Mouse (Mus musculus) cerebellum, adult 8-10 months (tissue): Measurements from ENCODE around the gene Dst.
A peak's percentile ranks its signal among the peaks of the same experiment; 100 is the strongest.

ENCODE experiments used
- DNase-seq: peaks from one replicate; pipeline ENCODE4 v3.0.0; 2022

Dst gene

DNA sequence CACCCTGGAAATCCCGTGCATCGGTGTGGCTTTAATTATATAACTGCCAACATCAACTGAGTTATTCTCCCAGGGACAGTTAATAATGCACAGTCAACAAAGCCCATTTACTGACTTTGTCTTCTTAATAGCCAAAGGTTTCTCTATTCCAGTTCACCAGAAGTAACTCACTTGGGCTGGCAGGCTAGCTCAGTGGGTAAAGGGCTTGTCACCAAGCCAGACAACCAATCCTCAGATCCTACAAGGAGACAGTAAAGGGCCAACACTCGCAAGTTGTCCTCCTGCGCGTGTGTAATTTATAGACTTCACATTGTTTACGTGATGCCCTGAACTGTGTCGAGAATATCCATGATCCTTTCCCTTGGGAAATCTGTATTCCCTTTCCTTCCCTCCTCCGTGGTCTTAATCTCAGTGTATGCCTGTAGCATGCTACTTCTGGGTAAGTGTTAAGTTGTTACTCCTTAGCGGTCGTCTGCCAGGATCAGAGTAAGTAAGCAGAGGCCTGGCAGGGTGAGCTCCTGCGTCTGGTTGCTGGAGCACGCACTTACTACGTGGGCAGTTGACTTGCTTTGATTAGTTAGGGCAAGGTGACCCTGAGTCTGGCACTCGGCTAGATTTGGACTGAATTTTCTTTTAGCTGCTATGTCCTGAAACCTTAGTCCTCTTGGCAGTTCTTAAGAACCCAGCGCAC lies 338.1 kb downstream of the Dst start:
- DNase-seq, result no peak

GRCm38 (mm10) chr1:34246642-34246987 lies 338.6 kb downstream of the Dst start:
- no peak for DNase-seq

DNA sequence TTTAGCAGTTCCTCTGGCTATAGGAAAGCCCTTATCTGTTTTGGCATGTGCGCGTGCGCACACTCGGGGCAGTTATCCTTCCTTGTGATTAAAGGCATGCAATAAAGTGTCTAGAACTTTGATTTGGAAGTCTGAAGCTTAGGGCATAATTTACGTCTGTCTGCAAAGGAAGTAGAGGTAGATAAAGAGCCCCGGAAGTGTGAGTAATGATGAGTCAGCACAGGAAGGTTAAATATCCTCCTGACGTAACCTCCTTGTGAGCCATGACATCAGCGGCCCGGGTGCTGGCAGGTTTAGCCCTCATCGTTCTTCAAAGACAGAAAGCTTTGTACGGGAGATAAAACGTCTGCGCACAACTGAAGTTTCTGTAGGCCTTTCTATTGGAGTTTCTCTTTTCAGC lies 343.1 kb downstream of the Dst start:
- no peak for DNase-seq

DNA sequence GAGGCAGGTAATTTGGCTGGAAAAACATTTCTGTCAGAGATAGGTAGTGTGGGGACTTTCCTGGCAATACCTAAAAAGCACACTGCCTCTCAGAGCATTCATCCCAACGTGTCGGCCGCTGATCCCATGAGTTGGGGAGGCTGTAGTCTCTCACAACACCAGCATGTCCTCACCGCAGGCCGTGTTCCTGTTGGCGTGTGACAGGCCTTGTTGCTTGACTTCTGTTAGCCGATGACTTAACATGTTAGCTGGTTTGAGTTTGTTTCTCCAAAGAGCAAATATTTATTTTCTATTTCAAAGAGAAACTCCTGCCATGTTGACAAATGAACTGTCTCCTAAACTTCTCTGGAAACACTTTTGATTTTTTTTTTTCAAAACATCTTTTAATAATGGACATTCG lies 344.2 kb downstream of the Dst start:
- DNase-seq, result no peak

DNA sequence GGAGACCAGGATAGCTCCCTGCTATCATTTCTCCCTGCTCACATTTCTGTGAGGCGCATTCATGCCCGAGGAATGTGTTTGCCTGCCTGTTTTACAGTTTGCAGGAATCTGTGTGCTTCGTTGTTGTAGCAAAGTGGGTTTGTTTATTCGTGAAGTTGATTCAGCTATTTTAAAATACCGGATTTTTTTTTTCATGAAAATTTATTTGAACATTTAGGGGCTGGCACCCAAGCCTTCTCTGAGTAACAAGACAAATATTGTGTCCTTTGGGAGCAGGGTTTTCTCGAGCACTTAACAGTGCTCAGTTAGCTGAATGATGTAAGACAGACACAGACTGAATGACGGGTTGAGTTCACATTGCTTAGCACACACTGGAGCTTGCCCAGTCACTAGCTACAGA lies 345.9 kb downstream of the Dst start:
- no peak for DNase-seq

DNA sequence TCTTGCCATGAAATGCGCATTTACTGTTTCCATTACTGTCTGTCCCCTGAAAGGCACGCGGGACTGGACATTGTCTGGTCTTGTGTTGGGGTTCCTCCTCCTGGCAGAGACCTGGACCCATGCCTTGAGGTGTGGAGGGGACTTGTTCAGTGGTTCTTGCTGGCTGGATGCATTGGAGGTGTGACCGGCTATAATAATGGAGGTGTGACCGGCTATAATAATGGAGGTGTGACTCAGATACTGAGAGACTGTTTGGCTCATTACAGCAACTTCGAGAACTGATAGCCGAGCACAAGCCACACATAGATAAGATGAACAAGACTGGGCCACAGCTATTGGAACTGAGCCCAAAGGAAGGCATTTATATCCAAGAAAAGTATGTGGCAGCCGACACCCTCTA lies 351.9 kb downstream of the Dst start:
- DNase-seq, result no peak

DNA sequence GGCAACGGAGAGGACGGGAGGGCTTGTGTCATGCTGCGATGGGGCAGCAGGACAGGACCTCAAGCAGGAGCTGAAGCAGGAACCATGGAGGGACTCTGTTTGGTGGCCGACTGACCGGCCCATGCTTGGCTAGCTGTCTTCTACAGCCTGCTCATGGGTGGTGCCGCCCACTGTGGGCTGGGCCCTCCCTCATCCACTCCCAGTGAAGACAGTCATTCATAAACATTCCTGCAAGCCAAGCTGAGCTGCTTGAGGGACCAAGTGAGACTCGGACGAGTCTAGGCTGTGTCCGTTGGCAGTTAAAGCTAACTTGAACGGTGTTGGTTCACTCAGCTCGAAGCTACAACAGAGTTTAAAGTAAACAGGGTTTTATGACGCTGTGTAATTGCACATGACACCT lies 353.0 kb downstream of the Dst start:
- no peak for DNase-seq

GRCm38 (mm10) chr1:34268520-34268919 lies 360.5 kb downstream of the Dst start:
- no peak for DNase-seq

DNA sequence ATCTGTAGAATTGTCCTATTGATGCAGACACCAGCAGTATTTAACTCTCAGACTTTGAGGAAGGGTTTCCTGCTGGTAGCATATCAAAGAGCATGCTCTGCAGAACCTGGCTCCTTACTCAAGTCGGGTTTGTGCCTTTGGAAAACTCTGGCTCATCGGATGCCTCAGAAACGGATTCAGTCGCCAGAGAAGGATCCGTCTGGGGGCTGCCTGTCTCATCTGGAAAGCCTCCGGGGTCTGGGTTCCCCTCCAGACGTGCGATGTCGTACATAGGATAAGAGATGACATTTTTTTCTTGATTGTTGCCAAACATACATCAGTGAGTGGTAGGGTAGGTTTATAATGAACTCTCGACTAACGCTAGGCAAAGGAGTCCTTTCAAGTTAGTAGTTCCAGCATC lies 361.6 kb downstream of the Dst start:
- DNase-seq, result no peak

DNA sequence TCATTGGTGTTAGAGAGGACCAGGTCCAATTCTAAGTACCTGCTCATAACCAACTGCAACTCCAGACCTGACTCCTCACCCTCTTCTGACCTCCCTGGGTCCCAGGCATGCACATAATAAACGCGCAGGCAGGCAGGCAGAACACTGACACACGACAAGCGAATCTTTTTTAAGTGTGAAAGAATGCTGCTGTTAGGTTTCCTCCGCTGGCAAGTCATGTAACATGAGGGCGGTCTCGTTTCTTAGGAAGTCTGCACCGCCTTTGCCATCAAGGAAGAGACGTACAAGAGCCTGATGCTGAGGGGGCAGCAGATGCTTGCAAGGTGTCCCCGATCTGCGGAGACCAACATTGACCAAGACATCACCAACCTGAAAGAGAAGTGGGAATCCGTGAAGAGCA lies 365.9 kb downstream of the Dst start:
- DNase-seq, result no peak

- no peak for DNase-seq
These were observed 367.8 kb downstream of the Dst start for GRCm38 (mm10) chr1:34275787-34276186.

GRCm38 (mm10) chr1:34276756-34277155 lies 368.7 kb downstream of the Dst start:
- DNase-seq, result no peak

DNA sequence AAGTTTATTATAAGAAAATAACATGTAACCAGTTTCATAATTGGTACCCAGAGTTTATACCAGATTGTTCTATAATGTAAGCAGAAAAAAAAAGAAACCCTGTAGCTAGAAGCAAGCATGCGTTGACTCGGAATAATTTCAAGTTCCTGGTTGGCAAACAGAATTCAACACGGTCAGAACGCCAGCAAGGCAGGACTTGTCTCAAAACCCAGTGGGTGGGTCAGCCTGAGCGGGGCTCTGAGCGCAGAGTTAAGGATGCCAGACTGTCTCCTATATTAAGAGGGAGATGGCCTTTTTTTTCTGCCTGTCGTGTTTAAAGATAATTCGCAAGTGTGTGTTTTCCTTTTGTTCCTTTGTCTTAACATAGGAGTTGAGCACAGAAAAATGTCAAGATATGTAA lies 369.2 kb downstream of the Dst start:
- no peak for DNase-seq

DNA sequence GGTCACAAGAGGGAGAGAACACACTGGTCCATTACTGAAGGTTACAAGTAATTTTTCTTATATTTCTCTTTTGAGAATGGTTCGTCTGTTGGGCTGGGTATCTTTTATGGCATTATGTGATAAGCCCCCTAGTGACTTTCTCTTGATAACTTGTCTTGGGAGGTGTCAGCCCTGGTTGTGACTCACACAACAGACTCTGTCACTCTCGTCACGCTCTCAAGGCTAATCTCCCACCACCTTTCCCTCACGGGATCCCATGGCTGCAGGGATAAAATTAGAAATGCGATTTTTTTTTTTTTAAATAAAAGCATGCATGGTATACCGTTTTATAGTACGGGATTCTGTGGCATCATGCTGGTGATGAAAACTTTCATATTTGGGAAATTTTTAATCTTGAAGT lies 375.5 kb downstream of the Dst start:
- no peak for DNase-seq

GRCm38 (mm10) chr1:34284979-34285378 lies 377.0 kb downstream of the Dst start:
- DNase-seq, result no peak

DNA sequence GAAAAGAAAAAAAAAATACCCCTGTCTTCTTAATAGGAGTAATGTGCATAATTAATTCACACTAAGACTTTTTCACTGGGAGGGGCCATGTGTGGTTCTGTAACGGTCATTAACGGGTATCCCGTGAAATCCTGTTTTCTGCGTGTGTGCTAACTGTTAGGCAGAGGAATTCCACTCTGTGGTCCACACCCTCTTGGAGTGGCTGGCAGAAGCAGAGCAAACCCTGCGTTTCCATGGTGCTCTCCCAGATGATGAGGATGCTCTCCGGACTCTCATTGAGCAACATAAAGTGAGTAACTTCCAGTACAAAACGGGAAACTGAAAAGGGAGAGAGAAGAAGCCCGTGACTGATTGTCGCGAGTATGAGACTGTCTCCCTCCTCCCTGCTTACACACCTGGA lies 379.7 kb downstream of the Dst start:
- DNase-seq, result no peak

DNA sequence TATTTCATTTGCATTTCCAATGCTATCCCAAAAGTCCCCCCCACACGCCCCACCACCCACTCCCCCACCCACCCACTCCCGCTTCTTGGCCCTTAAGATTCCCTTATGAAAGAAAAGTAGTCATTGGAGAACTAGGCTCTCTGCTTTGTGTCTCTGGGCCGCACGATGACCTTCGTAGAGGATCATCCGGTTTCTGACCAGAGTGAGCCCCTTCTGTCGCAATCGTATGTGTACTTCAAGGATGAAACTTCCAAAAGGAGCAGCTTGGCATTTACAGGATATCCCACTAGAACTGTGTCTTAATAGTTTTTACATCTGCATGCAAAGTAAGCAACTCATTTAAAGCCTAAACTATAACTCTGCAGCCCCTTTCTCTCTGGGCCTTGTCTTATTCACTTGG lies 380.2 kb downstream of the Dst start:
- DNase-seq, result no peak

- DNase-seq, result no peak
These were observed 380.9 kb downstream of the Dst start for GRCm38 (mm10) chr1:34288721-34289471.

DNA sequence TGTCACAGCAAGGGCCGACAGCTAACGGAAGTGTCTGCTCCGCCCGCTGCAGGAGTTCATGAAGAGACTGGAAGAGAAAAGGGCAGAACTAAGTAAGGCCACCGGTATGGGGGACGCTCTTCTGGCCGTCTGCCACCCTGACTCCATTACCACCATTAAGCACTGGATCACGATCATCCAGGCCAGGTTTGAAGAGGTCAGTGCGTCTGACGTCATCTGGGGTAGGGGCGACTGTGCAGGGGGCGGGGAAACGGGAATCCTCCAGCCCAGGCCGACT lies 381.4 kb downstream of the Dst start:
- DNase-seq, result no peak

DNA sequence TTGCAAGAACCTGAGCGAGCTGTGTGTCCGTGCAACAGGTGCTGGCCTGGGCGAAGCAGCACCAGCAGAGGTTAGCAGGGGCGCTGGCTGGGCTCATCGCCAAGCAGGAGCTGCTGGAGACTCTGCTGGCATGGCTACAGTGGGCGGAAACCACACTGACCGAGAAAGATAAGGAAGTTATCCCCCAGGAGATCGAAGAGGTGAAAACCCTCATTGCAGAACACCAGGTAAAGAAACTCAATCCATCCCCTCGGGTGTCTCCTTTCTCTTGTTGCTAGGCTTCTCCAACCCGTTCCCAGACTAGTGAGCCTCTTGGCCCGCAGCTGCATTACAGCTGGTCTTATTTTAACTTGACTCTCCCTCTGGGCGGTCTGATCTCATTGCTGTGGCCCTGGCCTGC lies 382.3 kb downstream of the Dst start:
- no peak for DNase-seq

GRCm38 (mm10) chr1:34293198-34293597 lies 385.2 kb downstream of the Dst start:
- DNase-seq, result peak; percentile 67

- no peak for DNase-seq
These were observed 389.6 kb downstream of the Dst start for GRCm38 (mm10) chr1:34297636-34298035.

DNA sequence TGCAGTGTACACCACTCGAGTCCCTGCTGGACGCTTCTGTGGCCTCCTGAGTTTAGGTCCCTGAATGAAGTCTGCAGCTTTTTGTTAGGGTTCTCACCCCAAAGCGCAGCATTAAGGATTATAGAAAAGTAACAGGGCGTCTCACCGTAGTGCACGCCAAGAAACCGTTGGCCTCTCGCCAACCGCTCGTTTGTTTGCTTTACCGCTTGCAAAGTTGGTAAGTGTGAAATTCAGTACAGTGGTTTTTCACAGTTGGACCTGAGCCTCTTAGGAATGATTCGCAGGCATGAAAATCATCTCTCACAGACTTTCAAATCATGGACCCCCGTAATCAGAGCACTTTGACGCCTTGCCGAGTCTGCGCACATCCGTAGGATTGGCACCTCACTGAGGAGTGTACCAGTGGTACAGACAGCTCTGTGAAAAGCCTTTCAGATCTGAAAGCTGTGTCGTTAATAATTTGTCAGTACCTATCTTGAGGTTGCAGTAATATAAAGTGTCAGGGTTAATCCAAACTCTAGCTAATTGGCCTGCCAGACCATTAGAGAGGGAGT lies 390.7 kb downstream of the Dst start:
- DNase-seq, result no peak

GRCm38 (mm10) chr1:34299507-34299906 lies 391.5 kb downstream of the Dst start:
- DNase-seq, result no peak
